Mouse (Mus musculus) cerebellum, postnatal 4 days (tissue): ENCODE data around the gene Dnm2.
"Not testable (repeated sequence)": the region's sequence is repeated elsewhere in the genome, so short reads cannot be mapped to it uniquely, and the experiment has no call there.

Experiments
- DNase-seq, 2 experiments: peaks; one replicate each; pipeline ENCODE4 v3.0.0; 2022; ENCODE audit warnings: low spot score in 2 of 2, mixed read lengths in 1 of 2

Dnm2 gene

DNA sequence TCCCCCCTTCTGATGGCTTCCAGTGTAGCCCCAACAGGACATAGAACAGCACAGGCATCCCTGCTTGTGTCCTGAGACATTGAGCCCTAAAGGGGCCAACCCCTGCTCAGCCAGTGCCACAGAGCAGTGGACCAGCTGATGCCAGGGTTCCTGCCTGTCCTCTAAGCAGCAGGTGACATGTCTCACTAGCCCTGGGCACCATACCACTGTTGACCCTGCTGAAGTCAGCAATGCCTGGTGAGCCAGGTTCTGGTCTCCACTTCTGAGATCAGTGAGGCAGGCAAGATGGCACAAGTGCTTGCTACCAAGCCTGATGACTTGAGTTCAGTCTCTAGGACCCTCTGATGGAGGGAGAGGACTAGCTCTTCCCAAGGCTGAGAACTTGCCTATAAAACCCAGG, 81.1 kb downstream of the Dnm2 start:
- no peak for DNase-seq

DNA sequence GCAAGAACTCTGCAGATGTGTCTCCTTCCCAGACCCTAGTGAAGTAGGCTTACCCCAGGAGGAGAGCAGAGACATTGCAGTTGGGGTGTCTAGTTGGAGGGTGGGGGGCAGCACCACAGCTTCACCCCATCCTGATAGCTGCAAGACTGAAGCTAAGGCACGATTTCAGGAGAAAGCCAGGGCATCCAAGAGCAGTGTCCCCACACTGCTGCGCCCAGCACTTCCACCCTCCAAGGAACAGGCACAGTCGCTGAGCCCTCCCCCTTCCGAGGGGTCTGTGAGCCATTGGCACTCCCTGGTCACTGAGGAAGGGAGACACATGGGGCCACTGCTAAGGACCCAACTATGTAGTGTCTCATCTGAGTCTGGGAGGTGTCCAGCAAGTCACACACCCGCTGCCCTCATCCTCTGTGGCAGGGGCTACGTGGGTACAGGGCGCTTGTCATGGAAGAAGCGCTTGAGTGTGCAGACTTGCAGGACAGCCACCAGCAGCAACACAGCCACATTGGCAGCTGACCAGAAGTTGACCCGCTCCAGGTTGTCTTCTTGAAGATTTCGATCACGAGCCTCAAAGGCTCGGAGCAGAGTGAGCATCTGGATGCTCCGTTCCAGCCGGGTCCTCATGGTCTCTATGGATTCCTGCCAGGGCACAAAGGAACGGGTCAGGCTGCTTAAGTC, 83.2 kb downstream of the Dnm2 start:
- DNase-seq = no peak

DNA sequence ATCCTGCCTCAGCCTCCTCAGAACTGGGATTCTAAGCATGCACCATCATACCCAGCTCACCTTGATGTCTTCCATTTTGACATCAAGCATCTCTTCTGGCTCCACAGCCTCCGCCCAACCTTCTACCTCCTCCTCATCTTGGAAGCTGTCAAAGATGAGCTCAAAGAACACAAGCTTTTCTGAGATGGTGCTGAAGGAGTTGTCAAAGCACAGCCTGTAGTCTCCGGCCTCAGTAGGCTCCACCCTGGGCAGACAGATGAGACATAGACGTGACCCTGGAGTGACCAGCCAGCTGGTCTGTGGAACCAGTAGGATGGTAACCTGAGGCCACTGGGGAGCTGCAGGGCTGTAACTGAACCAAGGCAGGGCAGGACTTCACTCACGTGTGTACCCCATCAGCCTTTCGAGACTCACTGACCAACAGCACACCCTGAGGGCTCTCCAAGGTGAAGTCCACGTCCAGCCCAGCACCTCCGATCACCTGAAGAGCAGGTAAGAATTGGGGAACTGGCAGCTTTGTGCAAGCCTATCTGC, 84.2 kb downstream of the Dnm2 start:
- DNase-seq = no peak

DNA sequence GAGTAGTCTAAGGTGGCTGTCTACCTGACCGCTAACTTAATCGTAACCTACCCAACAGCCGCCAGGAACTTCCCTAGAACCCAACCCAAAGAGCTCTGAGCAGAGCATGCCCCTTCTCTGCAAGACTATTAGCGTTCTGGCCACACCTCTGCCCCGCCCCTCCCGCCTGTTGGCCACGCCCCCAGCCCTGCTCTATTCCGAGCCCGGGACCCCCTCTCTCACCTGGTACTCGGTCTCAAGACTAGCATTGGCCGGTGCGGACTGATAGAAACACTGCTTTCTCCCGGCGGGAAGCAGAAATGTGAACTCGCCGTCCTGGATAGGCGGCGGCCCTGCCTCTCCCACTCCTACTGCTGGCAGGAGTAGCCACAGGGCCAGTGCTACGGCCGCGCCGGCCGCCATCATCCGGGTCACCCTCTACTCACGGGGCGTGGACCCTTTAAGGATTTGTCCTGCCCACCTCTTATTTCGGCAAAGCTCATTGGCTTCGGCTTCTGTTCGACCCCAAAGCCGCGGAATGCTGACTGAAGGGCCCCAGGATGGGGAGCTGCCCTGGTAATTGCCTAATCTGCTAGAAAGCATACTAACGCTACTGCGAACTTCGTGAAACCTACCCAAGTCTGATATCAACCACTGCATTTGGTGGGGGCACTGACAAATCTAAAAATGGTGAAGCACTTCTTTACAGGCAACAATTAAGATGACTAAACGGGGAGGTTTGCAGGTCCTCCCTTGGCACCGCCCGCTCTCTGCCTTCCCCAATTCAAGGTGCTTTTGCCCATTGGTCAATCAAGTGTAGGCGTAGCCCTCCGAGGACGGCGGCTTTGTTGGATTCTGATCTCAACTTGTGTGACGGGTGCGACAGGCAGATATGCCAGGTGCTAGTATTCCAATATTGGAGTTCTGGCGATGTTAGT, 85.3 kb downstream of the Dnm2 start, which contains the start of gene Tmed1:
Gene Tmed1 (minus strand): TSS at position 481 of the 917 bp plus-strand sequence.
- peak; percentile 83 to 91 for DNase-seq

DNA sequence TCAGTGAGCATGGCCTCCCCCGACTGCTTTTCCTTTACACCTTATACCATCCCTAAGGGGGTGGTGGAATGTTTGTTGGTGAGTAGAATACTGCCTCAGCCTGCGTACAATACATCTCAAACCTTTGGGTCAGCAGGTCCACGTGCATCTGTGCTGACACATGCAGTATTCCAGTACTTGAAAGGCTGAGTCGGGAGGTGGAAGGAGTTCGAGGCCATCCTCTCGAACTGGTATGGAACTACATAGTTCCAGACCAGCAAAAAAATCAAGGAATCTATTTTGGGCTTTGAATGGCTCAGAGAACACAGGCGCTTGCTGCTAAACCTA, 85.9 kb downstream of the Dnm2 start:
- DNase-seq = no peak

DNA sequence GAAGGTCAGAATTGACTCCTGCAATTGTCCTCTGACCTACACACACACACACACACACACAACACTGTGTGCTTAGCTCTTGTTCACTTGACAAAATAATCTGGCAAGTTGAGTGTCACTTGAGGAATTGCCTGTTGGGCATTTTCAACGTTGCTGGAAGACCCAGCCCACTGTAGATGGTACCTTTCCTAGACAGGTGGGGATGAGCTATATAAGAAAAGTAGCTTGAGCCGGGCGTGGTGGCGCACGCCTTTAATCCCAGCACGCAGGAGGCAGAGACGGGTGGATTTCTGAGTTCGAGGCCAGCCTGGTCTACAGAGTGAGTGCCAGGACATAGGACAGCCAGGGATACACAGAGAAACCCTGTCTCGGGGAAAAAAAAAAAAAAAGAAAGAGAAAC, 86.3 kb downstream of the Dnm2 start:
- DNase-seq = no peak

DNA sequence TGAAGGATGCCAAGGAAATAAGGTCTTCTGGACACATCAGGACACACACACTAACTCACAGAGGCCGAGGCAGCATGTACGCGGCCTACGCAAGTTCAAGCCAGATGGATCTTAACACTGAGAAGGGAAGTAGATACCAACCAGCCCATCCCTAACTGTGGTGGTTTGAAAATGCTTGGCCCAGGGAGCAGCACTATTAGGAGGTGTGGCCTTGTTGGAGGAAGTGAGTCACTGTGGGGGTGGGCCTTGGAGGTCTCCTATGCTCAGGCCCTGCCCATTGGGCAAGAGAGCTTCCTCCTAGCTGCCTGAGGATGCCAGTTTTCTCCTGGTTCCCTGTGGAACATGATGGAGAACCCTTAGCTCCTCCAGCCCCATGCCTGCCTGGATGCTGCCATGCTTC, 88.8 kb downstream of the Dnm2 start:
- no peak for DNase-seq

DNA sequence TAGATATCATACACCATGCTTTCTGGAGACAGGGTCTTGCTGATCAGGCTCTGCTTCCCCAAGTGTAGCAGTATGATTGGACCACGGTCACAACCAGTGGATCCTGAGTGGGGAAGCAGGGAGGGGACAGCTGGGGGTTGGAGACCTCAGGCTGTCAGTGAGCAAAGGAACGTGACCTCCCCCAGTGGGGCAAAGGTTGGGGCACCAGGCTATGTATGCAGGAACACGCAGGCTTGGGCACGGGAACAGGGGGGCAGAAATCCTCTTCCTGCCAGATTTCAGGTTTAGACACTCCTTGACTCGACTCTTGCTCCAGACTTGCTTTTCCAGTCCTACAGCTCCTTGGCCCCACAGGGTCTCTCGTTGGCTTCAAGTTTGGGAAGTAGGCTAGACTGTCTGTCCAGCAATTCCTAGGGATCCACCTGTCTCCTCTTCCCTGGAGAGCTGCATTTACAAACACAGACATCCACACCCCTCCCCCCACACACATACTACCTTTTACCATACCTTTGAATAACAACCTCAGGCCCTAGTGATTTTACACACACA, 93.3 kb downstream of the Dnm2 start:
- DNase-seq = no peak

DNA sequence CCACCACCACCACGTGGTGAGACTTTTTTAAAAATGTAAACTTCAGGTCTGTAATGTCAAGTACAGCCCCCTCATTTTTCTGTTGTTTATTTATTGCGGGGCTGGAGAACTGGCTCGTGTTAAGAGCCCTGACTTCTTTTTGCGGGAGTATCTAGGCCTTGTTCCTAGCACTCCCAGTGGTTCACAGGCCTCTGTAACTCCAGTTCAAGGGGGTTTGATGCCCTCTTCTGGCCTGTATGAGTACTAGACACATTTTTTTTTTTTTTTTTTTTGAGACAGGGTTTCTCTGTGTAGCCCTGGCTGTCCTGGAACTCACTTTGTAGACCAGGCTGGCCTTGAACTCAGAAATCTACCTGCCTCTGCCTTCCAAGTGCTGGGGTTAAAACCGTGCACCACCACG, 94.0 kb downstream of the Dnm2 start:
- not testable (repeated sequence) for DNase-seq

DNA sequence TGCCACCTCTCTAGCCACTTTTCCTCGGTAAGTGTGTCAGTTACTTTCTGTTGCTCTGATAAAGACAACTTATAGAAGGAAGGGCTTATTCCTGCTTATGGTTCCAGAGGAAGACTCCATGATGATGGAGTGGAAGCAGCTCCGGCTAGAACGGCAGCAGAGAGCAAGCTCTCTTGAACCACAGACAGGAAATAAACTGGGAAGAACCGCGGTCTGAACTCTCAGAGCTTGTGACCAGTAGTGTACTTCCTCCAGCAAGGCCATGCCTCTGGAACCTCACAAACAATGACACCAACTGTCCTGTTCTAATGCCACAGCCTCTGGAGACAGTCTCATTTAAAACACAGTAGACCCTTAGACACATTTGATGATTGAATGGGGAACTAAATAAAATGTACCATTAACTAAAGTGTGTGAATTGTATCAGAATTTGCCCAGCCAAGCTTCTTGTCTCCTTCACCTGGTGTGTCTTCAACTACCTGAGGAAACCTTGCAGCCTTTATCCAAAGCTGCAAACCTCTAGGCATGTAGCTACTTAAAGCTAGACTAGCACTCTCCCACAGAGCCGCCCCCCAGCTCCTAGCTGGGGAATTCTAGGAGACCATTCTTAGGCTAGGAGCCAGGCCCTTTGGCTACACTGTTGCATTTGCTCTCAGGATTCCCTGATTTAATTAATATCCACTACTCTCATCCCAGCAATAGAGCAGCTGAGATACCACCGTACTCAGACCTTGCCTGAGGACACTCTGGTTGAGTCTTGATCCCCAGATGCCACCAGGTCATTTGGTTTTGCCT, 100.6 kb downstream of the Dnm2 start:
- no peak for DNase-seq

DNA sequence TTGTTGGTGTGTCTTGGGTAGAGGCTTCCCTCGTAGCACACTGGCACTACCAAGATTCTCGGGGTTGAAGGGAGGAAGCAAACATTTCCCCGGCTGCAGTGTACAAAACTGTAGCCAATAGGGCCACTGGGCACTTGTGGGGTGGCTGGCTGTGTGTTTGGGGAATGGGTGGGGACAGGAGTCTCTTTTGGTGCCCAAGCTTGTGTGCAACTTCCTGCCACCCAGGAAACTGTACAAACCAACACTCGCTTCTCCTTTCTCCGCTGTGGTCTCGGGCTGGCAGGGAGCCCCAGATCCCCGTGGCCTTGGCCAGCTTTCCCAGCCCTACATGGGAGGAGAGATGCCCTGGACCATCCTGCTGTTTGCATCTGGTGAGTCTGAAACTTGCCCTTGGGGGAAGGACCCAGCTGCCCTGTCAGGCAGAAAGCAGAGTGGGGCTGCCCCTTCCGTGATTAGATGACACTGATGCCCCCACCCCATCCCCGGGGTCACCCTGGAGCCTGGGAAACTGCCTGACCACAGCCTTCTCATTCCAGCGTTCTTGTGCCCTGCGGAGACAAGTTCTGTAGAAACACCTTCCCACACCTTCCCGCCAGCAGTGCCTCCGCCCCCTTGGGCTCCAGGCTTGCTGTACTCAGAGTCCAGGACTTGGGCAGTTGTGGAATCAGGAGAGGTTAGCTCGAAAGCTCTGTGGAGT, 101.4 kb downstream of the Dnm2 start, which contains the start of gene AB124611:
Gene AB124611 (plus strand): TSS at position 240 of the 697 bp plus-strand sequence.
- no peak for DNase-seq

DNA sequence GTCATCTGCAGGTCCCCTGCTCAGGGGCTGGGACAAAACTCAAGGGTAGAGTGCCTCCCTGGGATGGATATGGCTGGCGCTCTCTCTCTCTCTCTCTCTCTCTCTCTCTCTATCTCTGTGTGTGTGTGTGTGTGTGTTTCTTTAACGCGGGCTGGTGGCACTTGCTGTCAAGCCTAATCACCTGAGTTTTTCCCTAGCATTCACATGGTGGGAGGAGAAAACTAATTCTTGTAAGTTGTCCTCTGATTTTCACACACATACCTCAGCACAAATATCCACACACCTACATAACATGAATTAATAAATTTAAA, 101.9 kb downstream of the Dnm2 start:
- no peak for DNase-seq

DNA sequence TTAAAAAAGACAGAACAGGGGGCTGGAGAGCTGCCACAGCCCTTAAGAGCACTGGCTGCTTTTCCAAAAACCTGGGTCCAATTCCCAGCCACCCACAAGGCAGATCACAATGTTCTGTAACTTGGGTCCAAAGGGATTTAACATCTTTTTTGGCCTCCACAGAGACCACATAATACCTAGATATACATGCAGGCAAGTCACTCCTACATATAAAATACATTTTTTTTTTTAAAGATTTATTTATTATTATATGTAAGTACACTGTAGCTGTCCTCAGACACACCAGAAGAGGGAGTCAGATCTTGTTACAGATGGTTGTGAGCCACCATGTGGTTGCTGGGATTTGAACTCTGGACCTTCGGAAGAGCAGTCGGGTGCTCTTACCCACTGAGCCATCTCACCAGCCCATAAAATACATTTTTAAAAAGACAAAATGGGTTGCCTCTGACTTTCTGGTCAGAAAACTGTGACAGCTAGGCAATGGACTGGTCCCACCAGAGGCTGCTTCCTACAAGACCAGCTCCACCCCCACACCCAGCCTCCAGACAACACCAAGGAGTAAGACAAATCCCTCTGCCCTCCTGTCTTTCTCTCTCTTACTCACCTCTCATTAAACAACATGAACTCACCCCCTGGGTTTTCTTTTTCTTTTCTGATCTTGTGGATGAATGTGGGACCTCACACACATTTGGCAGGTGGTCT, 102.5 kb downstream of the Dnm2 start:
- no peak for DNase-seq

DNA sequence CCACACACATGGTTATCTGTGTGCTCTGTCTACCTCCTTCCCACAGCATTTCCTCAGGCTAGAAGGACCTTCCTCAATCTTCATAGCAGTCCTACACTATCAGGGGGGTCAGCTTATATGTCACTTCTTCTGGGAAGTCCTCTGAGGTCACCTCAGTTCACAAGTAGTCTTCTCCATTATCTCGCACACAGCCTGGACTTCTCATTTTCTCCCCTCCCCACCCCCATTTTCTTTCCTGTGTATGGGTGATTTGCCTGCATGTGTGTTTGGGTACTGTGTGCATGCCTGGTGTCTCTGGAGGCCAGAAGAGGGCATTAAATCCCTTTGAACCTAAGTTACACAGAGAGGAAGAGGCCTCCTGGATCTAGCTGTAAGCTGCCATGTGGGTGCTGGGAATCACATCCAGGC, 103.2 kb downstream of the Dnm2 start:
- no peak for DNase-seq

DNA sequence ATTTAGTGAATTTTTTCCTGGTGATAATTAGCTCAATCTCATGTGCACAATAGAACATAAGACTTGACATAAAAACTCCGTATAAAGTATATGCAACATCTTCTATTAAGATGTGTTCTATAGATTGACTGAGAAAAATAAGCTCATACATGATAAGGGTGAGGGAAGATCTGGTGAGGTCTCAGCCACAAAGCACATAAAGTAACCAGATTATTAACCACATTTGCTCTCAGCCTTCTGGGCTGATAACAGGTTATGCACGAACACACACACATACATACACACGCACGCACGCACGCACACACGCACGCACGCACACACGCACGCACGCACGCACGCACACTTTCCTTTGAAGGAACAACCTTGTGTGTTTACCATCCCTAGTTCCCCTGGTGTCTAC, 111.8 kb downstream of the Dnm2 start:
- DNase-seq = no peak

DNA sequence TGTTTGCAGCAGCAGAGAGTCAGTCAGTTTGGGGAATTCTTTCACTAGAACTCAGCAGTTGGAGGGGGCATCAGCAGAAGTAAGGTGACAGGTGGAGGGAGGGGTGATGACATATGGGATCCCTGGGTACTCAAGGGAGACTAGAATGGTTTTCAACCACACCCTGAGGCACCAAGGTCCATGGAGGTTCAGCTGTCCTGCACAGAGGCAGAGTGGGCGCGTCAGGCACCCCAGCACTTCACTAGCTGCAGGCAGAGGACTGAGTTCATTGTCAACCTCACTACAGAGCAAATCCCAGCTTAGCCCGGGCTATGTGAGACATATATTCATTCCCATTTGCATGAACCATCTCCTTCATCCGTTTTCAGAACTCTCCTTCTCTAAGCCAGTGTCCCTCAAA, 112.3 kb downstream of the Dnm2 start:
- no peak for DNase-seq

DNA sequence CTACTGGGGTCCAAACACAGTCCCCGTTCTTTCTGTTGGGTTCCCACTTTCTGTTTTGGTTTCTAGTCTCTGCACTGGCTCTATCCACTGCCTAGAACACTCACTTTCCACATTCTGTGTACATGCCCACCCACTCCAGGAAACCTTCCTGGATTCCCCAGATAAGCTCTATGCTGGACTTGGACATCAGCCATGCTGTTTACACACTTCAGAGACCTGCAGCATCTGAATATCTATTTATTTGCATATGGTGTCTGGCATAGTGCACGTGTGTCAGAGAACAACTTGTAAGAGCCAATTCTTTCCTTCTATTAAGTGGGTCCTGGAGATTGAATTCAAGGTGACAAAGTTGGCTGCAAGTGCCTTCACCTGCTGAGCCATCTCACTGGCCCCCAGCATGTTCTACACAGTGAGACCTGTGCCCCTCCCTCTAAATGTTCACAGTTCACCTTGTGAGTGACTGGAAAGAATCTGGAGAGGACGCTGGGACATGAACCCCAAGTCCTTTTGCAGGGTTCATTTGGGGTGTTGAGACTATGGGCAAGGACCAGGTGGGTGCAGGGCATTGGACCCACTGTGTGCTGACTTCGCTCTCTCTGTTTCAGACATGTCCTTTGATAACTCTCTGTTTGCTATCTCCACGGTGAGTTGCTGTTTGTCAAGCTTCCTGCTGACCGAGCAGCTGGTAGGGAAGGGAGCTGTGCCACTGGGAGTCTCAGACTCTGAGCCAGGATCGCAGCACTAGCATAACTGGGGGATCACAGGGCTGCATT, 115.5 kb downstream of the Dnm2 start:
- DNase-seq = no peak

DNA sequence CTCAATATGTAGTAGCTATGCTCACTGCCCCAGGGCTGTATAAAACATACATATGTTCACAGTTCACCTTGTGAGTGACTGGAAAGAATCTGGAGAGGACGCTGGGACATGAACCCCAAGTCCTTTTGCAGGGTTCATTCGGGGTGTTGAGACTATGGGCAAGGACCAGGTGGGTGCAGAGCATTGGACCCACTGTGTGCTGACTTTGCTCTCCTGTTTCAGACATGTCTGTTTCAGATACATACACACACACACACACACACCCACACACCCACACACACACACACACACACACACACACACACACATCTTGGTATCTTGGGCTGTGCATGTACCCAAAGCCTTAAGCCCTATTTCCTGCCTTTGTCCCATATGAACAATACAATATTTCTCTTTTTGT, 117.3 kb downstream of the Dnm2 start:
- DNase-seq = not testable (repeated sequence)

DNA sequence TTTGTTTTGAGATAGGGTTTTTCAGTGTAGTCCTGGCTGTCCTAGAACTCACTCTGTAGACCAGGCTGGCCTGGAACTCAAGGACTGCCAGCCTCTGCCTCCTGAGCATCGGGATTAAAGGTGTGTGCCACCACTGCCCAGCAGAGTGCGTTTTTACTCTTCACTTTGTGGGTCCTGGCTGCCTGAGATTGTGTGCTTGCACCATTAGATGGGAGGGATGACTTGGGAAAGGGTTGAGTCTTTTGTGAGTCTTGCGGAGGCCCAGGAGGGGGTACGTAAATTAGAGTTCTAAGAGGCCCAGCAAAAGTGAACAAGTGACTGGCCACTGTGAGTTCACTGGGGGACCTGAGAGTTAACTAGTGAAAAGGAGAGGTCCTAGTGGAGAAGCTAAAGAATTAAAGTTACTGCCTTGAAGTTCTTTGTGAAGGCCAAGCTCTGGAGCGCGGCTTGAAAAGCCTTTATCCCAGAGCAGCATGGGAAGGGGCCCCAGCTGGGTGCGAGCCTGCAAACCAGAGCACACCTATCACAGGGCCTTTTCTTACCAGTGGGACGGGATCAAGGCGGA, 120.7 kb downstream of the Dnm2 start:
- DNase-seq = no peak
